Mouse (Mus musculus): ENCODE results near the gene Tbc1d2b.

Tbc1d2b gene

GRCm38 (mm10) chr9:90203233-90203632 lies 67.4 kb downstream of the Tbc1d2b start:
- DNase-seq: no peak

GRCm38 (mm10) chr9:90201541-90201940 lies 69.1 kb downstream of the Tbc1d2b start:
- no peak for DNase-seq

- no peak for DNase-seq
These were observed 69.5 kb downstream of the Tbc1d2b start for GRCm38 (mm10) chr9:90201096-90201495.

GRCm38 (mm10) chr9:90200501-90200900 lies 70.1 kb downstream of the Tbc1d2b start:
- no peak for DNase-seq

- no peak for DNase-seq
These were observed 71.0 kb downstream of the Tbc1d2b start for GRCm38 (mm10) chr9:90199611-90200010.

GRCm38 (mm10) chr9:90198531-90199449 lies 71.8 kb downstream of the Tbc1d2b start:
- DNase-seq: peak; percentile 83 to 90

GRCm38 (mm10) chr9:90197866-90198383 lies 72.7 kb downstream of the Tbc1d2b start:
- DNase-seq: no peak

GRCm38 (mm10) chr9:90197116-90197665 lies 73.4 kb downstream of the Tbc1d2b start:
- peak; percentile 17 to 30 for DNase-seq

- DNase-seq: no peak
These were observed 74.3 kb downstream of the Tbc1d2b start for GRCm38 (mm10) chr9:90196262-90196661.

- no peak for DNase-seq
These were observed 75.6 kb downstream of the Tbc1d2b start for GRCm38 (mm10) chr9:90195000-90195399.

GRCm38 (mm10) chr9:90189391-90189790 lies 81.2 kb downstream of the Tbc1d2b start:
- no peak for DNase-seq

- no peak for DNase-seq
These were observed 81.7 kb downstream of the Tbc1d2b start for GRCm38 (mm10) chr9:90188893-90189292.

GRCm38 (mm10) chr9:90185356-90185910 lies 85.2 kb downstream of the Tbc1d2b start:
- DNase-seq: no peak

GRCm38 (mm10) chr9:90184116-90184515 lies 86.5 kb downstream of the Tbc1d2b start:
- DNase-seq: peak; percentile 74 to 80

- no peak for DNase-seq
These were observed 87.1 kb downstream of the Tbc1d2b start for GRCm38 (mm10) chr9:90183550-90183949.

- DNase-seq: no peak
These were observed 87.8 kb downstream of the Tbc1d2b start for GRCm38 (mm10) chr9:90182636-90183421.

GRCm38 (mm10) chr9:90181656-90182388 lies 88.8 kb downstream of the Tbc1d2b start:
- DNase-seq: no peak

- DNase-seq: no peak
These were observed 91.2 kb downstream of the Tbc1d2b start for GRCm38 (mm10) chr9:90179409-90179808.

GRCm38 (mm10) chr9:90173330-90173729 lies 97.3 kb downstream of the Tbc1d2b start:
- no peak for DNase-seq

- no peak for DNase-seq
These were observed 97.9 kb downstream of the Tbc1d2b start for GRCm38 (mm10) chr9:90172528-90173321.

- no peak for DNase-seq
These were observed 99.2 kb downstream of the Tbc1d2b start for GRCm38 (mm10) chr9:90171421-90171820.

All from kidney, postnatal 36 days (tissue).